Mouse (Mus musculus) testis, adult 2 months (tissue): ENCODE data around the gene Gm13694.

ENCODE experiments used
- CTCF ChIP-seq: fragments of 200-500 bp; IDR thresholded peaks from 2 replicates; pipeline ENCODE4 v1.5.1; 2012; ENCODE audit warnings: low read depth, mild to moderate bottlenecking, inconsistent platforms, low read length, moderate library complexity; ENCODE audit not compliant: control insufficient read depth, insufficient read depth, insufficient replicate concordance
- POLR2A ChIP-seq: fragments of 200-500 bp; IDR thresholded peaks from 2 replicates; pipeline ENCODE4 v1.6.1; 2012; ENCODE audit warnings: low read depth, mild to moderate bottlenecking, inconsistent platforms, low read length, moderate library complexity; ENCODE audit not compliant: control insufficient read depth

DNA sequence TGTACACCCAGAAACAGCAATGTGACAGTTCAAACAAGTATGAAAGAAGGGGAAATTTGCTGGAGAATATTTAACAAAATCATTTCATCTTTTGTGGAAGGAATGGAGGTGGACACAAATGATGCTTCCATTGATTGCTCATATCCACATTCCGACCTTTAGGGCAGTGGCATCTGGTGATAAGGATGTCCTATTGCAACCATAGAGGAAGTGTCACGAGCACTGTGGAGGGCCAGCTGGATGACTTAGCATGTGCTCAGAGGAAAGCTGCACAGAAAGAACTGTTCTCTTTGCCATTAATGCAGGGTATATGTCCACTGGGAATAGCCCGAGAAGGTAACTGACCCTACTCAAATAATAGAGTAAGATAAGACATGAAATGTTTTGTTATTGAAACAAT is 31.1 kb downstream of the Gm13694 start:
- no peak for TF ChIP-seq CTCF
- TF ChIP-seq POLR2A, result no peak
